Mouse (Mus musculus) gastrocnemius, adult 18-20 months (tissue): ENCODE results near the gene Madcam1. TPM values are rescaled to one million over a fixed set of nuclear protein-coding genes. Genes with fewer than 3 reads are reported as not detected.

Experiments used
- DNase-seq: peaks from one replicate; pipeline ENCODE4 v3.0.0; 2021; ENCODE audit warnings: low spot score
- total RNA-seq, 2 experiments: library from RNA; stranded (reverse); gene quantifications; 2 replicates each; pipeline ENCODE4 v1.2.3; 2021

The Madcam1 gene
- total RNA-seq, 2 experiments from 2014 or later: not detected

GRCm38 (mm10) chr10:79668076-79668475 lies 3.7 kb downstream of the Madcam1 start:
- DNase-seq: no peak

DNA sequence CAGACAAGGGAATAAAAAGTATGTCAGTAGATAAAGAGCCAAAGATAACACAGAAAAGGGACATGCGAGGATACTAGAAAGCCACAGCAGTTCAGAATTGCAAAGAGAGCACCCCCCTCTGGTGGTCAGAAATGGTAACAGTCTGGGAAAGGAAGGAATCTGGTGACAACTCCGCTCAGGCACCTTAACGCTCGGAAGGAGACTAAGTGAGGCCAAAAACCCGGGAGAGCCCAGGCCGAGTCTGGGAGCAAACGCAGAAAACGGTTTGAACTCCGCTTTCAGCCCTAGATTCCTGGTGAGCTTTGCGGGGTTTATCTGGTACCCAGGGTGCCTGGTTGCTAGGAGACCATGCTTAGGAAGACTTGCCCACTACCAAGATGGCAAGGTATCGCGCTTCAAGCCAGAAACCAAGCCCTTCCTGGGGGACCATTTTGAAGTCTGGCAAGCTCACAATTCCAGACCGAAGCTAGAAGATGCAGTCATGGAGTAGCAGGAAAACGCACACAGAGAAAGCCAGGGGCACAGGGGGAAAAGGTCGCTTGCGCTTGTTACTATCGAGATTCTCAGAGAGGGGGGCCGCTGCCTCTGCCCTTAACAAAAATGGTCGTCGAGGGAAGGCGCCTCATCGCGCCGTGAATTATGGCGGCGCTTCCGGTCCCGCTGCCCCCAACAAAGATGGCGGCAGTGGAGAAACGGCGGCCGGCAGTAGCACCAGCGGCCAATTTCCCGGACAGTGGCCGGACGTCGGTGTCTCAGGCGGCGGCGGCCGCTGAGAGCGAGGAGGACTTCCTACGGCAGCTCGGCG lies 4.6 kb downstream of the Madcam1 start, which contains the start of gene Tpgs1:
Gene Tpgs1, plus strand, starts transcription at position 599 of the 805 bp plus-strand sequence.
- DNase-seq: peak; percentile 93

GRCm38 (mm10) chr10:79669576-79670057 lies 5.3 kb downstream of the Madcam1 start:
- peak; percentile 71 for DNase-seq

DNA sequence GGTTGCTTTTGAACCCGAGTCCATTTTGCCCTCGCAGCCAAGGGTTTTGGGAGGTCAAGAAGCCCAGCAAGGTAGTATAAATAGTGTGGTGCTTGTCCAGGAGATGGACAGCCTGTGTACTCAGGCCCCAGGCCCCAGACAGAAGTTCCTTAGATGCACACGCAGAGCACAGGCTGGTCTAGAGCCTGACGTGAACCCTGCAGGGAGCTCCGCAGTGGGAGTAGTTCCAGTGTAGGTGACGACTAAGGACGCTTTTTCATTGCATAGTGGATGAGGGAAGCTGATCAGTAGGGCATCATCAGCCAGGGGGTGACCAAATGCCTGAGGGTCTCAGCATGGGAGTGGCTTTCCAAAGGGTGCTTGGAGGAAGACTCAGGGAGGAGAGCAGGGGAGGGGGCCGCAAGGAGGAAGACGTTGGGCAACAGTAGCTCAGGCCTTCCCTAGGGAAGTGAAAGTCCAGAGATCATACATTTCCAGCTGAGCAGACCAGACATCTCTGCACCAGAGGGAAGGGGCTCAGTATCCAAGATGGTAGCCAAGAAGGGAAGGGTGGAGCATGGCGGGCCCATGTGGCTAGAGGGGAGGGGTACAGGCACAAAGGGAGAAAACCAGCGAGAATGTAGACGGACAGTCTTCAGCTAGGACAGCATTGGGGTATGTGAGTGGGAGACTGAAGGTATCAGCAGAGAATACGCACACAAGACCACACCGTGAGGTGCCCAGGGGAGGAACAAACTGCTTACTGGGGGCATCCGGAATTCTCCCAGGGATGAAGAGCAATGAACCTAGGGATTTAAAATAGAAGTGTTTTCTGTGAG lies 5.9 kb downstream of the Madcam1 start:
- DNase-seq: no peak

DNA sequence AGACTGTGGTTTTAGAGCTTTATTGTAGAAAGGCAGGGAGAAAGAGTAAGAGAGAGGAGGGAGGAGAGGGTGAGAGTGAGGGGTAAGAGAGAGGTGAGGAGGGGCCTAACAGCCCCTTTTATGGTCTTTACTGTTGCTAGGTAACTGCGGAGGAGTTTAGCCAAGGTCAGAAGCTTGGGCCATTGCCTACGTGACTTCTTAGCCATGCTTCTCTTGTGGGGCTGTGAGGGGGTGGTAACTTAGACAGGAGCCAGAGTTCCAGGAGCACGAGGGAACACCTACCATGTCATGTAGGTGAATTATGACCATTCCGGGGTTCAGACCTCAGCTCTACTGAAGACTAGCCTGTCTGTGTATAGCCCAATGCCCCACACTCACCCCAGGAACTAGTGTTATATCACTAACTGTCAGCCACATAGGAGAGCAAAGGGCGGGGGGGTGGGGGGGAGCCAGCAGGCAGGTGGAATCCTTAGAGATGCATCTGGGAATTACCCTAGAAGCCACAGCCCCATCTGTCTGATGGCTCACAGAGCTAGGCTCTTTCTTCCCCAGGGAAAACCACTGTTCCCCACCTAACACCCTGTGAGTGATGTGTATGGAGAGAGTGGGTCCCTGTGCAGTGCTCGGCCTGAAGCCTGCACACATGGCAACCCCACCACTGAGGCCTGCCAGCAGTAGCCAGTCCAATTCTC lies 7.2 kb downstream of the Madcam1 start:
- no peak for DNase-seq

- DNase-seq: no peak
Observed at GRCm38 (mm10) chr10:79672088-79672455, 7.7 kb downstream of the Madcam1 start.

GRCm38 (mm10) chr10:79673054-79673453 lies 8.7 kb downstream of the Madcam1 start:
- DNase-seq: no peak

- no peak for DNase-seq
Observed at GRCm38 (mm10) chr10:79675346-79676035, 11.1 kb downstream of the Madcam1 start.

DNA sequence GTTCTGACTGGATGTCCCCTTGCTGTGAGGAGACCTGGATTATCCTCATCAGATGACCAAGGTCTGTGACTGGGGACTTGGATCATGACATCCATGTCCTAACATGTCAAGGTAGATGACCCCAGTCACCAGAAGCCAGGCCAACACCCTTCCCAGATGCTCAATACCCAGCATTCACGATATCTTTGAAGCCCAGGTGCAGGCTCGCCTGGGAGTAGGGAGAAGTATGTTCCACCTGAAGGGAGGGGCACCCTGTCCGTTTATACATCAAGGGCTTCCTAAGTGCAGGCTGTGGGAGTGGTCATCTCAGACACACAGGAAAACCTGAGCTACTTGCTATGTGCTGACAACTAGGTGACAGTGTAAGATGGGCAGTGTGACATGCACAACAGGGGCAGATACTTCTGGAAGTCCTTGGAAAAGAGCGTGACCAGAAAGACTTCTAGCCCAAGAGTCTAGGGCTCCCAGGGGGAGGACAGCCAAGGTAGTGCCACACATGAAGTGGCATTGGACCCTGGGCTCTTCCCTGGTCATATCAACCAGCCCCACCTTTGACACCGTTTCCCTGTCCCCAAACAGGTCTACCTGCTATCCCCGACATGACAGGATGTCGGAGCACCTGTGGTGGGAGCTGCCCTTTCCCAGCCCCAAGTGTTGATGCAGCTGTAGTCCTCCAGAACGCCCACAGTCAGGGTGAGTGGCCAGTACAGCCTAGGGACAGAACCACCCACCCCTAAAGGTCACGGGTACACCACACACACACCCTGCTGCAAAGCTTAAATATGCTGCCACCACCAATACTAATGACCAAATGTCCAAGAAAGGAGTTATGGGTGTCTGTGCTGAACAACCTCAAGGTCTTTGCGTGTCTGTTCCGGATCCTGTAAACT lies 16.5 kb downstream of the Madcam1 start:
- DNase-seq: no peak

DNA sequence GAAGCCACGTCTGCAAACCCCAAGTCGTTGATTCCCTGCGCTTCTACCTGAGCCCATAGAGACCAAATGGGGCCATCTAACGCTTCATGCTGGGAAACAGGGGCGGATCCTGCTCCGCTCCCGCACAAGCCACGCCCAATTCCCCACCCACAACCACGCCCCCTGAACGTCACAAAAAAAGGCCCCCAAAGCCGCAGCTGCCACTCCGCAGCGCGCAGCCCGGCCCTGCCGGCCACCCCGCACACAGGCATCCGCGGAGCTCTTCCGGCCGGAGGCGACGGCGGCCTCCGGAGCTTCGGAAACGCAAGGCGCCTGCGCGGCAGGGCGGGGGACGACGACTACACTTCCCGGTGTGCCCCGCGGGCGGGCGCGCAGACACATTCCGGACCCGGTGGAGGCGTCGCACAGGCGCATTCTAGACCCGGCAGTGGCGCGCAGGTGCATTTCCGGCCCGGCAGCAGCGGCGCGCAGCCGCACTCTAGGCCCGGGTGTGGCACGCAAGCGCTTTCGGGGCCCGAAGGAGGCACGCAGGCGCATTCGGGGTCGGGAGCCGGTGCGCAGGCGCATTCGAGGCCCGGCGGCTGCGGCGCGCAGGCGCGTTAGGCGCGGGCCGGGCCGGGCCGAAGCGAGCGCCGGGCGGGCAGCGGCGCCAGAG lies 17.4 kb downstream of the Madcam1 start, which contains the start of gene Cdc34:
Gene Cdc34, plus strand, starts transcription at position 605 of the 655 bp plus-strand sequence.
- DNase-seq: peak; percentile 99

- DNase-seq: peak; percentile 37
Observed at GRCm38 (mm10) chr10:79682551-79682915, 18.2 kb downstream of the Madcam1 start.

- peak; percentile 81 for DNase-seq
Observed at GRCm38 (mm10) chr10:79682916-79683582, 18.7 kb downstream of the Madcam1 start.

GRCm38 (mm10) chr10:79683726-79684640 lies 19.6 kb downstream of the Madcam1 start:
- DNase-seq: peak; percentile 86

- DNase-seq: no peak
Observed at GRCm38 (mm10) chr10:79684770-79685600, 20.6 kb downstream of the Madcam1 start.

GRCm38 (mm10) chr10:79686219-79686618 lies 21.9 kb downstream of the Madcam1 start:
- DNase-seq: no peak

DNA sequence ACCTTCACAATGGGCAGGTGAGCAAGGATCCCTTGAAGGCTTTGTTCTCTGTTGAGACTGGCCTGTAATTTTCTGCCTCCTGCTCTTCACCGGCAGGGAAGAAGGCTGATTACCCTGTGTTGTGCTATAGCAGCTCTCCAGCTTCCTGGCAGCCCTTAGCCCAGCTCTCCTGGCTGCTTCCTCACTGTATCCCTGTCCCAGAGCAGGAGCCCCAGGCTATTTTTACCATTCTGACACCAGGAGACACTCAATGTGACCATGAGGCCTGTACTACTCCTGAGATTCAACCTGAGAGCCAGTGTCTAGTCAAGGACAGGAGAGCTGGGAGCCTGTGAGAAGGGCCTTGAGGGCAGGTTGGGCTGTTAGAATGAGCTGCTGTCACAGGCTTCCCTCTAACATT lies 22.3 kb downstream of the Madcam1 start:
- DNase-seq: peak; percentile 76

DNA sequence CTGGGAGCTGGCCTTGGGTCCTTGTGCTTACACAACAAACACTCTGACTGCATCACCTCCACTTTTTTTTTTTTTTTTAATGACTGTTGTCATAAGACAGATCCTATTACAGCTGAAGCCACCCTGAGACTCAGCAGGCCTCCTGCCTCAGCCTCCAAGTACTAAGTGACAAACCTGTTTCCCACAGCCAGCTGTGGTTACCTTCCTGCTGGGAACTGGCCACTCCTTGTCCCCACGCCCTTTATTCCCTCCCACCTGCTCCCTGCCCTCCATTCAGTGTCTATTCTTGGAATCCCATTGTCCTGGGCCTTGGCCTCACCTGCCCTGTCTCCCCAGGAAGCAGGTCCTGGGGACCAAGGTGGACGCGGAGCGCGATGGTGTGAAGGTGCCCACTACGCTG lies 23.2 kb downstream of the Madcam1 start:
- DNase-seq: no peak
